Mouse (Mus musculus) thymus, adult 2 months (tissue): ENCODE results near the gene Exoc6b.

Source experiments
- CTCF ChIP-seq: fragments of 200-500 bp; IDR thresholded peaks from 2 replicates; pipeline ENCODE4 v1.5.1; 2012; ENCODE audit warnings: mild to moderate bottlenecking, control low read depth, low read length, moderate library complexity, borderline replicate concordance; ENCODE audit not compliant: control insufficient read depth, poor library complexity, insufficient read depth; ENCODE audit errors: extremely low read depth
- POLR2A ChIP-seq: fragments of 200-500 bp; IDR thresholded peaks from 2 replicates; pipeline ENCODE4 v1.6.1; 2012; ENCODE audit warnings: mild to moderate bottlenecking, low read length, control low read depth, moderate library complexity; ENCODE audit not compliant: control insufficient read depth, poor library complexity, insufficient read depth; ENCODE audit errors: extremely low read depth

DNA sequence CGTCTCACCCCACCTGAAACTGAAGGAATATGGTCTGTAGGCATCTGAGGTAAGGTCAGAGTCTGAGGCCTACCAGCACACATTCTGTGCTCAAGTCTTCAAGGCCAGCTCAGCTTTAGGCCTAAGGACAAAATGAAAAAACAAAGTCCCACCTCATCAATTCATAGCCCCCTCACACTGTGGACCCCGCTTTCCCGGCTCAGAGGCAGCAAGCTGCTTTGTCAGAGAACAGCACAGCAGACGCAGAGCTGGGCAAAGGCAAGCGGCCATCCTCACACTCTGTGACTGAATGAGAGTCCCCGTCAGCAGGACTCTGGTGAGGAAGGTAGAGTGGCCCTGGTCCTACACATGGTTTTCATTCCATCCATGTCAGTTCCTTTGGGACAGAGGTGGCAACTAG lies 450.1 kb downstream of the Exoc6b start:
- TF ChIP-seq CTCF (no peak), POLR2A (no peak)
